ENCODE assay signal across 7 mouse cellular contexts in genomic region chr2:163918317-163919258, GRCm38 (mm10). TPM values are rescaled to one million over a fixed set of nuclear protein-coding genes. Genes with fewer than 3 reads are reported as not detected.
DNase-seq lines count a peak whose midpoint lies in the region; ATAC-seq lines count a peak whose summit lies in the region.

Rims4 (minus strand) TSS chr2:163918683.

- H3K27ac ChIP-seq in embryonic facial prominence, embryonic 15.5 days (replicated peaks) = no peak within 1 kb of the TSS
- H3K27ac ChIP-seq in midbrain, embryonic 15.5 days = peak within 1 kb of the TSS; percentile 73

- peak within 1 kb of the TSS; percentile 31; the same call in 1 of the 2 replicates for H3K9ac ChIP-seq in embryonic facial prominence, embryonic 15.5 days
- peak within 1 kb of the TSS; percentile 89 for H3K9ac ChIP-seq in midbrain, embryonic 15.5 days

- H3K27me3 ChIP-seq in embryonic facial prominence, embryonic 15.5 days = peaks cover 79% of the 10 kb centered on the region
- H3K27me3 ChIP-seq in midbrain, embryonic 15.5 days (replicated peaks) = peaks cover 16% of the 10 kb centered on the region

- H3K36me3 ChIP-seq in embryonic facial prominence, embryonic 15.5 days = no peaks in the 10 kb centered on the region
- H3K36me3 ChIP-seq in midbrain, embryonic 15.5 days (replicated peaks) = no peaks in the 10 kb centered on the region

- peak within 1 kb of the TSS; percentile 53 for H3K4me3 ChIP-seq in embryonic facial prominence, embryonic 15.5 days (replicated peaks)
- peak within 1 kb of the TSS; percentile 89 for H3K4me3 ChIP-seq in midbrain, embryonic 15.5 days

- ATAC-seq in embryonic facial prominence, embryonic 15.5 days (ENCODE audit: insufficient number of reproducible peaks, low FRiP score, low TSS enrichment, low read depth) = peak; percentile 63; the same call in 1 of the 2 replicates
- peak; percentile 81 for ATAC-seq in midbrain, embryonic 15.5 days (replicated peaks)

- WGBS in embryonic facial prominence, embryonic 15.5 days = under 1% methylated on average over 89 of the region's 115 CpGs
- 1% methylated on average over 91 of the region's 115 CpGs for WGBS in midbrain, embryonic 15.5 days

- H3K4me1 ChIP-seq in embryonic facial prominence, embryonic 15.5 days = peaks cover 10% of the 10 kb centered on the region
- peaks cover 52% of the 10 kb centered on the region for H3K4me1 ChIP-seq in midbrain, embryonic 15.5 days

- peak within 1 kb of the TSS; percentile 95 for H3K4me2 ChIP-seq in embryonic facial prominence, embryonic 15.5 days (replicated peaks)
- peak within 1 kb of the TSS; percentile 91 for H3K4me2 ChIP-seq in midbrain, embryonic 15.5 days

- intact Hi-C loops in heart, postnatal 10 days (cut with DNase I) = no loop called here

- no peaks in the 10 kb centered on the region for H3K9me3 ChIP-seq in embryonic facial prominence, embryonic 15.5 days (replicated peaks)
- H3K9me3 ChIP-seq in midbrain, embryonic 15.5 days = no peaks in the 10 kb centered on the region

- DNase-seq in ZHBTc4 (ENCODE audit: low read depth, low spot score) = peak; percentile 73
- peak; percentile 92 to 94 for DNase-seq in adrenal gland, postnatal 36 days
- peak; percentile 25 to 43 for DNase-seq in heart, postnatal 10 days
- DNase-seq in layer of hippocampus, postnatal 36 days = peak; percentile 68 to 73
- peak; percentile 11 to 40 for DNase-seq in thymus, postnatal 36 days

RNA-seq across cellular contexts. Expression of gene Rims4, which starts in this region (rescaled TPM):
- total RNA-seq in adrenal gland, postnatal 36 days (2021) = 100 to 1,000 TPM; 171 to 180 TPM
- 0.17 and 0.29 TPM in 2 replicates for polyA plus RNA-seq in embryonic facial prominence, embryonic 15.5 days (2015; fragmentation: Nextera tagmentation; extraction: Ambion mirVana)
- total RNA-seq in heart, postnatal 10 days (2021) = under 1 TPM; 0.17 to 0.27 TPM
- 10 to 100 TPM; 45.5 to 47.5 TPM for total RNA-seq in layer of hippocampus, postnatal 36 days (2021)
- 21.1 TPM in 2 replicates for polyA plus RNA-seq in midbrain, embryonic 15.5 days (2015; fragmentation: Nextera tagmentation; extraction: Ambion mirVana)

Comparison
In these comparisons a context has a peak if more than half of its experiments do, and no peak if none do; other contexts are left out.
1. RNA of gene Rims4 (total RNA-seq): 171 to 180 TPM in adrenal gland, postnatal 36 days and 45.5 to 47.5 TPM in layer of hippocampus, postnatal 36 days; 0.17 to 0.27 TPM in heart, postnatal 10 days; every median in the first group is over 10 times any median in the second.
2. RNA of gene Rims4 (polyA plus RNA-seq): 21.1 TPM in midbrain, embryonic 15.5 days; 0.17 to 0.29 TPM in embryonic facial prominence, embryonic 15.5 days; every median in the first group is over 10 times any median in the second.
3. Peak in ATAC-seq, H3K4me3 ChIP-seq, H3K9ac ChIP-seq and H3K4me2 ChIP-seq in embryonic facial prominence, embryonic 15.5 days; RNA of the gene not detected or under 1 TPM.
4. Peak in DNase-seq in heart, postnatal 10 days; RNA of the gene not detected or under 1 TPM.
5. DNase-seq: peak in every context shown above with its lines; median percentile 93 in adrenal gland, postnatal 36 days; 73 in ZHBTc4; 70 in layer of hippocampus, postnatal 36 days; 34 in heart, postnatal 10 days; 26 in thymus, postnatal 36 days.